In the genomic region with DNA sequence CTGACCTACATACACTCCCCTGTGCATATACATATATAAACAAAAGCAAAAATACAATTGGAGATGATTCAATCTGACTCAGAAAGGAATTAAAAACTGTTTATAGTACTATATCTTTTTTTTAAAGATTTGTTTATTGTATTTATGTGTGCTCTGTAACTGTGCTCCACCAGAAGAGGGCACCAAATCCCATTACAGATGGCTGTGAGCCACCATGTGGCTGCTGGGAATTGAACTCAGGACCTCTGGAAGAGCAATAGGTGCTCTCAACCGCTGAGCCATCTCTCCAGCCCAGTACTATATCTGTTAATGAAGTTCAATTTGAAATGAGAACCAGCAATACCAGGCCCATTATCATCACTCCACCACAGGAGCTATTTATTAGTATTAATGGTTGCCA, we compare ENCODE assay signal across 14 mouse cellular contexts.
A peak's percentile ranks its signal among the peaks of the same experiment; 100 is the strongest.
DNase-seq lines count a peak whose midpoint lies in the region; ATAC-seq and TF ChIP-seq lines count a peak whose summit lies in the region.
"Had no signal": no experiment of that assay in that cellular context is flagged by ENCODE, and none has a peak within 500 bp of the region (broad histone marks: within the 10 kb centered on the region; RNA-seq: fewer than 3 reads in every experiment).

No protein-coding gene starts in this region.

- ATAC-seq in hindbrain, postnatal 0 days: no peak
- no peak for ATAC-seq in hindbrain, embryonic 11.5 days (ENCODE audit: low FRiP score)
- no peak for ATAC-seq in lung, postnatal 0 days
- ATAC-seq: forebrain, embryonic 14.5 days had no signal

- TF ChIP-seq POLR2A in ES-Bruce4 (IDR thresholded peaks at IDR 0.05; ENCODE audit: insufficient read depth, low read length): no peak

- H3K36me3 ChIP-seq in hindbrain, postnatal 0 days (ENCODE audit: insufficient read depth, low read length): no peaks in the 10 kb centered on the region
- H3K36me3 ChIP-seq in hindbrain, embryonic 11.5 days (ENCODE audit: control insufficient read depth, insufficient read depth, low read length): no peaks in the 10 kb centered on the region
- no peaks in the 10 kb centered on the region for H3K36me3 ChIP-seq in lung, postnatal 0 days (ENCODE audit: insufficient read depth, low read length)
- H3K36me3 ChIP-seq in ES-Bruce4 (ENCODE audit: control insufficient read depth, insufficient read depth, low read length, poor library complexity, severe bottlenecking): no peaks in the 10 kb centered on the region

- H3K27ac ChIP-seq in hindbrain, postnatal 0 days: no peak overlapping the region
- no peak overlapping the region for H3K27ac ChIP-seq in hindbrain, embryonic 11.5 days (ENCODE audit: low read depth, low read length)
- no peak overlapping the region for H3K27ac ChIP-seq in lung, postnatal 0 days (ENCODE audit: low read length)
- H3K27ac ChIP-seq in ES-Bruce4 (ENCODE audit: insufficient read depth, low read length): no peak overlapping the region
- H3K27ac ChIP-seq: limb, embryonic 12.5 days had no signal

- no peak overlapping the region for H3K9ac ChIP-seq in hindbrain, postnatal 0 days (replicated peaks; ENCODE audit: low read length)
- no peak overlapping the region for H3K9ac ChIP-seq in hindbrain, embryonic 11.5 days (ENCODE audit: low read depth, low read length)
- no peak overlapping the region for H3K9ac ChIP-seq in lung, postnatal 0 days (replicated peaks; ENCODE audit: low read depth)
- no peak overlapping the region for H3K9ac ChIP-seq in ES-Bruce4 (ENCODE audit: low read depth, poor library complexity, severe bottlenecking)
- H3K9ac ChIP-seq: limb, embryonic 12.5 days had no signal

- no peaks in the 10 kb centered on the region; the same call in 1 of the 2 replicates for H3K4me1 ChIP-seq in hindbrain, postnatal 0 days (ENCODE audit: insufficient read depth, low read length)
- no peaks in the 10 kb centered on the region for H3K4me1 ChIP-seq in hindbrain, embryonic 11.5 days (replicated peaks; ENCODE audit: control insufficient read depth, insufficient read depth, low read length)
- H3K4me1 ChIP-seq in lung, postnatal 0 days (ENCODE audit: insufficient read depth, low read depth, low read length): no peaks in the 10 kb centered on the region
- no peaks in the 10 kb centered on the region for H3K4me1 ChIP-seq in ES-Bruce4 (ENCODE audit: control insufficient read depth, insufficient read depth, low read length)

- no peaks in the 10 kb centered on the region for H3K27me3 ChIP-seq in hindbrain, postnatal 0 days (ENCODE audit: insufficient read depth, low read length)
- no peaks in the 10 kb centered on the region for H3K27me3 ChIP-seq in hindbrain, embryonic 11.5 days (ENCODE audit: control insufficient read depth, insufficient read depth, low read length)
- no peaks in the 10 kb centered on the region for H3K27me3 ChIP-seq in lung, postnatal 0 days (replicated peaks; ENCODE audit: insufficient read depth, low read length)
- no peaks in the 10 kb centered on the region for H3K27me3 ChIP-seq in ES-Bruce4 (ENCODE audit: control insufficient read depth, insufficient read depth, low read length, poor library complexity, severe bottlenecking)
- H3K27me3 ChIP-seq: limb, embryonic 12.5 days had no signal

- H3K4me2 ChIP-seq in hindbrain, postnatal 0 days (ENCODE audit: low read depth, low read length): no peak overlapping the region
- no peak overlapping the region for H3K4me2 ChIP-seq in hindbrain, embryonic 11.5 days (replicated peaks; ENCODE audit: low read depth, low read length)
- no peak overlapping the region for H3K4me2 ChIP-seq in lung, postnatal 0 days (replicated peaks; ENCODE audit: low read depth, low read length)
- H3K4me2 ChIP-seq: limb, embryonic 12.5 days had no signal

- H3K4me3 ChIP-seq in hindbrain, postnatal 0 days (ENCODE audit: low read length): no peak overlapping the region
- H3K4me3 ChIP-seq in hindbrain, embryonic 11.5 days (ENCODE audit: low read depth, low read length): no peak overlapping the region
- H3K4me3 ChIP-seq in lung, postnatal 0 days (ENCODE audit: low read depth, low read length): no peak overlapping the region
- no peak overlapping the region for H3K4me3 ChIP-seq in ES-Bruce4 (ENCODE audit: low read depth, low read length)
- H3K4me3 ChIP-seq: limb, embryonic 12.5 days had no signal

- WGBS in hindbrain, postnatal 0 days: 92% methylated on average over 1 of the region's 1 CpGs
- 91% methylated on average over 1 of the region's 1 CpGs for WGBS in hindbrain, embryonic 11.5 days
- 100% methylated on average over 1 of the region's 1 CpGs for WGBS in lung, postnatal 0 days

- TF ChIP-seq CTCF in hindbrain, postnatal 0 days (IDR thresholded peaks at IDR 0.05; ENCODE audit: low read depth): 0 out of 2 replicates have a peak, but pooled peaks have one; percentile 16
- TF ChIP-seq CTCF in lung, postnatal 0 days (IDR thresholded peaks at IDR 0.05): peak; percentile 52
- TF ChIP-seq CTCF in ES-Bruce4 (IDR thresholded peaks at IDR 0.05; ENCODE audit: low read depth, low read length): peak; percentile 27

- DNase-seq in hindbrain, postnatal 0 days (ENCODE audit: low spot score): no peak
- no peak for DNase-seq in hindbrain, embryonic 11.5 days (ENCODE audit: low spot score)
- DNase-seq in lung, postnatal 0 days (ENCODE audit: low spot score): no peak
- DNase-seq in lung, postnatal 36 days: no peak
- DNase-seq in induced T-regulatory cell, adult 2 months (ENCODE audit: low read depth): peak; percentile 20
- no peak for DNase-seq in natural killer cell, adult 2 months (ENCODE audit: low spot score in 2 of 2)
- DNase-seq in urinary bladder, postnatal 14 days (ENCODE audit: low spot score): no peak
- DNase-seq: cerebellum, adult 11-12 months; heart, postnatal 14 days; kidney, postnatal 4 days; lung, postnatal 10 days had no signal

- no peak for TF ChIP-seq EP300 in lung, postnatal 0 days (IDR thresholded peaks at IDR 0.05)
- no peak for TF ChIP-seq EP300 in ES-Bruce4 (IDR thresholded peaks at IDR 0.05; ENCODE audit: insufficient read depth, low read depth, low read length)

- no peaks in the 10 kb centered on the region for H3K9me3 ChIP-seq in hindbrain, postnatal 0 days (ENCODE audit: low read length)
- no peaks in the 10 kb centered on the region for H3K9me3 ChIP-seq in hindbrain, embryonic 11.5 days (ENCODE audit: control insufficient read depth, low read length)
- H3K9me3 ChIP-seq in lung, postnatal 0 days (ENCODE audit: low read length): no peaks in the 10 kb centered on the region
- no peaks in the 10 kb centered on the region for H3K9me3 ChIP-seq in ES-Bruce4 (replicated peaks; ENCODE audit: control insufficient read depth, insufficient read depth, low read length, poor library complexity, severe bottlenecking)
